Mouse (Mus musculus) limb, embryonic 14.5 days (tissue): ENCODE results near the gene Palld. TPM values are rescaled to one million over a fixed set of nuclear protein-coding genes. Genes with fewer than 3 reads are reported as not detected.
A peak's percentile ranks its signal among the peaks of the same experiment; 100 is the strongest.

ENCODE experiments used
- ATAC-seq: fragments of 200-750 bp; cut with Nextera tagmentation; 2 replicates; pipeline ENCODE4 v1.8.0; 2017; ENCODE audit warnings: low read depth, moderate number of reproducible peaks, moderate TSS enrichment; ENCODE audit not compliant: low FRiP score
- DNase-seq: peaks from one replicate; pipeline ENCODE4 v3.0.0-alpha.2; 2015; ENCODE audit warnings: low spot score
- H3K27ac ChIP-seq: fragments of 300-500 bp; sonication (generic); replicated peaks from 2 replicates; pipeline ENCODE4 v1.5.1; 2014; ENCODE audit warnings: low read depth, mild to moderate bottlenecking, low read length, moderate library complexity, mixed read lengths
- H3K27me3 ChIP-seq: fragments of 300-500 bp; sonication (generic); 2 replicates; pipeline ENCODE4 v1.6.1; 2014; ENCODE audit warnings: low read length, mixed read lengths; ENCODE audit not compliant: control insufficient read depth, insufficient read depth
- H3K36me3 ChIP-seq: fragments of 300-500 bp; sonication (generic); 2 replicates; pipeline ENCODE4 v1.6.1; 2014; ENCODE audit warnings: mild to moderate bottlenecking, low read length, moderate library complexity, mixed read lengths; ENCODE audit not compliant: control insufficient read depth, insufficient read depth
- H3K4me1 ChIP-seq: fragments of 300-500 bp; sonication (generic); 2 replicates; pipeline ENCODE4 v1.6.1; 2014; ENCODE audit warnings: antibody characterized with exemption, low read length, mixed read lengths; ENCODE audit not compliant: control insufficient read depth, insufficient read depth
- H3K4me2 ChIP-seq: fragments of 300-500 bp; sonication (generic); replicated peaks from 2 replicates; pipeline ENCODE4 v1.6.1; 2014; ENCODE audit warnings: low read depth, mild to moderate bottlenecking, low read length, moderate library complexity; ENCODE audit not compliant: severe bottlenecking
- H3K4me3 ChIP-seq: fragments of 300-500 bp; sonication (generic); replicated peaks from 2 replicates; pipeline ENCODE4 v1.5.1; 2014; ENCODE audit warnings: low read length
- H3K9ac ChIP-seq: fragments of 300-500 bp; sonication (generic); 2 replicates; pipeline ENCODE4 v1.6.1; 2014; ENCODE audit warnings: mild to moderate bottlenecking, low read depth, low read length, moderate library complexity; ENCODE audit not compliant: severe bottlenecking
- H3K9me3 ChIP-seq: fragments of 300-500 bp; sonication (generic); 2 replicates; pipeline ENCODE4 v1.6.1; 2016; ENCODE audit warnings: low read length; ENCODE audit not compliant: control insufficient read depth
- POLR2A ChIP-seq: fragments of 200-500 bp; IDR thresholded peaks from 2 replicates; pipeline ENCODE4 v1.8.0; 2012; ENCODE audit warnings: inconsistent platforms, mild to moderate bottlenecking, moderate library complexity, borderline replicate concordance; ENCODE audit not compliant: insufficient read depth, insufficient read length; ENCODE audit errors: extremely low read depth
- WGBS: fragments of 180-500 bp; shearing (Covaris S2); extraction: QIAGEN DNeasy Blood & Tissue Kit; methylation state at CpG from one replicate; pipeline ENCODE4 v1.1.7; 2014; 5-methylcytosine and 5-hydroxymethylcytosine counted together
- polyA plus RNA-seq, 2 experiments: library from polyadenylated mRNA; depleted of rRNA in 1 of 2; stranded (reverse) in 1 of 2; unstranded in 1 of 2; fragments of >200 nt; fragmentation: Nextera tagmentation in 1 of 2; extraction: Ambion mirVana in 1 of 2; gene quantifications; 2 replicates each; pipeline versions ENCODE4 v1.2.1 to v1.2.3; 2012 to 2014

Palld gene
- polyA plus RNA-seq, 2 experiments, result 61.4 to 99.0 TPM

GRCm38 (mm10) chr8:61894062-61894461 is 8.4 kb downstream of the Palld start:
- Histone ChIP-seq H3K4me3 (no peak overlapping the region), H3K36me3 (no peaks in the 10 kb centered on the region), H3K9me3 (no peaks in the 10 kb centered on the region), H3K9ac (no peak overlapping the region), H3K27ac (no peak overlapping the region), H3K4me1 (no peaks in the 10 kb centered on the region), H3K27me3 (no peaks in the 10 kb centered on the region), H3K4me2 (no peak overlapping the region)
- DNase-seq (peak; percentile 42), ATAC-seq (no peak)
- TF ChIP-seq POLR2A, result no peak
- 58% methylated on average over 2 of the region's 2 CpGs for WGBS

GRCm38 (mm10) chr8:61877607-61878006 is 24.9 kb downstream of the Palld start:
- WGBS, result 58% methylated on average over 7 of the region's 7 CpGs
- no peak for TF ChIP-seq POLR2A
- H3K9ac ChIP-seq, result no peak overlapping the region
- H3K4me1 ChIP-seq, result no peaks in the 10 kb centered on the region
- no peaks in the 10 kb centered on the region for H3K36me3 ChIP-seq
- ATAC-seq (no peak), DNase-seq (no peak)
- H3K9me3 ChIP-seq, result no peaks in the 10 kb centered on the region
- no peak overlapping the region for H3K4me3 ChIP-seq
- H3K27ac ChIP-seq, result no peak overlapping the region
- H3K27me3 ChIP-seq, result no peaks in the 10 kb centered on the region
- H3K4me2 ChIP-seq, result no peak overlapping the region

GRCm38 (mm10) chr8:61875290-61875689 is 27.2 kb downstream of the Palld start:
- H3K9me3 ChIP-seq, result no peaks in the 10 kb centered on the region
- no peak overlapping the region for H3K27ac ChIP-seq
- peak; percentile 53; the same call in 1 of the 2 replicates for ATAC-seq
- H3K9ac ChIP-seq, result no peak overlapping the region
- TF ChIP-seq POLR2A, result no peak
- 4% methylated on average over 5 of the region's 5 CpGs for WGBS
- no peaks in the 10 kb centered on the region for H3K27me3 ChIP-seq
- H3K36me3 ChIP-seq, result no peaks in the 10 kb centered on the region
- DNase-seq, result peak; percentile 95
- H3K4me1 ChIP-seq, result no peaks in the 10 kb centered on the region
- H3K4me2 ChIP-seq, result no peak overlapping the region
- no peak overlapping the region for H3K4me3 ChIP-seq

- TF ChIP-seq POLR2A, result no peak
- DNase-seq, result no peak
- no peak overlapping the region for H3K4me2 ChIP-seq
Observed at GRCm38 (mm10) chr8:61873994-61874393, 28.5 kb downstream of the Palld start.

GRCm38 (mm10) chr8:61868481-61868880 is 34.0 kb downstream of the Palld start:
- Histone ChIP-seq H3K27me3 (no peaks in the 10 kb centered on the region), H3K4me1 (no peaks in the 10 kb centered on the region), H3K9ac (no peak overlapping the region), H3K9me3 (no peaks in the 10 kb centered on the region), H3K36me3 (no peaks in the 10 kb centered on the region), H3K27ac (no peak overlapping the region), H3K4me3 (no peak overlapping the region), H3K4me2 (no peak overlapping the region)
- DNase-seq (no peak), ATAC-seq (no peak)
- 90% methylated on average over 3 of the region's 3 CpGs for WGBS
- no peak for TF ChIP-seq POLR2A

More at GRCm38 (mm10) chr8:61873994-61874393, 28.5 kb downstream of the Palld start:
- no peaks in the 10 kb centered on the region for H3K4me1 ChIP-seq
- H3K9ac ChIP-seq, result no peak overlapping the region
- H3K4me3 ChIP-seq, result no peak overlapping the region
- no peaks in the 10 kb centered on the region for H3K36me3 ChIP-seq
- H3K27ac ChIP-seq, result no peak overlapping the region
- no peak for ATAC-seq
- no peaks in the 10 kb centered on the region for H3K27me3 ChIP-seq
- WGBS, result 52% methylated on average over 9 of the region's 9 CpGs
- no peaks in the 10 kb centered on the region for H3K9me3 ChIP-seq

- WGBS, result 82% methylated on average over 1 of the region's 1 CpGs
- no peaks in the 10 kb centered on the region for H3K27me3 ChIP-seq
- ATAC-seq (no peak), DNase-seq (no peak)
- no peaks in the 10 kb centered on the region for H3K4me1 ChIP-seq
- no peaks in the 10 kb centered on the region for H3K36me3 ChIP-seq
- no peak overlapping the region for H3K9ac ChIP-seq
- H3K9me3 ChIP-seq, result no peaks in the 10 kb centered on the region
- H3K4me3 ChIP-seq, result no peak overlapping the region
- TF ChIP-seq POLR2A, result no peak
- no peak overlapping the region for H3K27ac ChIP-seq
- no peak overlapping the region for H3K4me2 ChIP-seq
Observed at GRCm38 (mm10) chr8:61866920-61867319, 35.6 kb downstream of the Palld start.
